Mouse (Mus musculus) kidney, postnatal 14 days (tissue): Measurements from ENCODE around the gene Lcn4.
A peak's percentile ranks its signal among the peaks of the same experiment; 100 is the strongest.

Experiments used
- DNase-seq: peaks from one replicate; pipeline ENCODE4 v3.0.0; 2022; ENCODE audit warnings: mixed read lengths

Lcn4 gene

DNA sequence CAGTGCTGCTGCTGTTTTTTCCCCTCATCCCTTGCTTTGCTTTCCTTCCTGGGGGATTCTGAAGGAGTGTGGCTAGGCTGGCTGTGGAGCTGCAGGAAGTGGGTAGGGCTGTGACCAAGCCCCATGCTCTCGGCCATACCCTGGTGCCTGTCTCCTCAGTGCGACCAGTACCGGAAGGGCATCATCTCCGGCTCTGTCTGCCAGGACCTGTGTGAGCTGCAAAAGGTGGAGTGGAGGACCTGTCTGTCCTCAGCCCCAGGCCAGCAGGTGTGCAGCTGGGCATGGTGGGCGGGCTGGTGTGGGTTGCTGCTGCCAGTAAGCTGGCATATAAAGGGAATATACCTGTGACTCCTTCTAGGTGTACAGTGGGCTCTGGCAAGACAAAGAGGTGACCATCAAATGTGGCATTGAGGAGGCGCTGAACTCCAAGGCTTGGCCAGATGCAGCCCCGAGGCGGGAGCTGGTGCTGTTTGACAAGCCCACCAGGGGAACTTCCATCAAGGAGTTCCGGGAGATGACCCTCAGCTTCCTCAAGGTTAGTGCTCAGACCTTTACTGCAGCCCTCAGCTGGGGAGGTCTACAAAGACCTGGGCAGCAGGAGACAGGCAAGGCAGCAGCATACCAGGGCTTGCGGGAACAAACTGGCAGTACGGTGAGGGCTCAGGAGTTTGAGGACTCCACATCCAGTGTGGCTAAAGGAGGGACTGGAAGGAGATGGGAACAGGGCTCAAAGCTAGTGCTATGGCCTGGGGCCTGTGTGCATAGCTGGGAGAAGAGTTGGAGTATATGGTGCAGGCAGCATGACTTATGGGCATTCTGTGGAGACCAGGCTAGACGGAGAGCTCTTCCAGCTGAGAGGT, 36.2 kb downstream of the Lcn4 start:
- peak; percentile 41 for DNase-seq

DNA sequence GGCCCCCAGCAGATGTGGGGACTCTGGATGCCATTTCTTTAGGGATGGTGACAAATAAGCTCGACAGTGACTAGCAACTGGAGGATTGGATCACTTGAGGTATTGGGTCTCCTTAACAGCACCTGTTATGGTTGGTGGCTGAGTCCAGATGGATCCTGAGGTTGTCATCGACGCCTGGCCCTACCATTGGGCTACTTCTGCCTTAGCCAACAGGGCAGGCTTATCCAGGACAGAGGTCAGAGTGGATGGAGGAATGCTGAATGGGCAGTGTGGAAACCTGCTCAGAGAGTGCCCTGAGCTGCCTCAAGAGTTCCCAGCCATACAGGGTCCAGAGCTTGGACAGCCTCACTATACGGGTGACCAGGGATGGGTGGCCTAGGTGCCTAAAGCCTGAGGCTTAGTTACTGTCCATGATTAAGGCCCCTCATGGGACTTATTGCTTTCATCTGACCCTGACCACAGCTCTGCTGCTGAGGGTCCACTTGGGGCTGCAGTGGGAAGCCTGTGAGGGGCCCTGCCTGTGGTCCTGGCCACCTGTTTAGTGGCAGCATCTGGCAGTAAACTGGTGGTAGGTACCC, 37.0 kb downstream of the Lcn4 start:
- DNase-seq, result no peak

DNA sequence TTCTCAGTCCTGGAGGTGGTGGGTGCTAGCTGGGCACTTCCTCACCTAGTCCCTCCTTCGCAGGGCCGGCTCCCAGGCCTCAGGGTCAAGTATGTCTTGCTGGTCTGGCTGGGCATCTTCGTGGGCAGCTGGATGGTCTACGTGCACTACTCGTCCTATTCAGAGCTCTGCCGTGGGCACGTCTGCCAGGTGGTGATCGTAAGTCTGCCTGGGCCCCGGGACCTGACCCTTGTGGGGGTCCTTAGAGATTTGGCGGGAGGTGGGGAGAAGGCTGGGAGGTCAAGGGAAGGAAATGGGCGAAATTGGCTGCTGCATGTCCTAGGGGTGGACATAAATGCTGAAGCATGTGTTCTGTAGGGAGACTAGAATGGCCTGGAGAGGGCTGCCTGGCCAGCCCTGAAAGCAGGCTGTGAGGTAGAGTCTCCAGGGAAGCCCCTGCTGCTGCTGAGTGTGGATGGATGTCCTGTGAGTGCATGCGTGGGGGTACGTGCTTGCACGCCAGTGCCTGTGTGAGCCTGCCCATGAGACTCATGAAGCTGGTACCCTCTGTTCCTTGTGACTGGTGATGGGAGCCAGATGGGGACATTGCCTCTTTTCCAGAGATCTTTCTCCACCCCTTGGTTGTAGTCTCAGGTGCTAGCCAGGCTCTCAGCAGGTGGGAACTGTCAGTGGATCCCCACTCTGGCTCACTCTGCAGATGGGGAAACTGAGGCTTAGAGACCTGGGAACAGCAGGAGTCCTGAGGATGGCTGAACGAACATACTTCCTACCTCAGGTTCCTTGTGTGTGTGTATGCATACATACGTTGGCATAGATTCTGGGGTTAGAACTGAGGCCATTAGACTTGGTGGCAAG, 38.3 kb downstream of the Lcn4 start:
- DNase-seq, result no peak

DNA sequence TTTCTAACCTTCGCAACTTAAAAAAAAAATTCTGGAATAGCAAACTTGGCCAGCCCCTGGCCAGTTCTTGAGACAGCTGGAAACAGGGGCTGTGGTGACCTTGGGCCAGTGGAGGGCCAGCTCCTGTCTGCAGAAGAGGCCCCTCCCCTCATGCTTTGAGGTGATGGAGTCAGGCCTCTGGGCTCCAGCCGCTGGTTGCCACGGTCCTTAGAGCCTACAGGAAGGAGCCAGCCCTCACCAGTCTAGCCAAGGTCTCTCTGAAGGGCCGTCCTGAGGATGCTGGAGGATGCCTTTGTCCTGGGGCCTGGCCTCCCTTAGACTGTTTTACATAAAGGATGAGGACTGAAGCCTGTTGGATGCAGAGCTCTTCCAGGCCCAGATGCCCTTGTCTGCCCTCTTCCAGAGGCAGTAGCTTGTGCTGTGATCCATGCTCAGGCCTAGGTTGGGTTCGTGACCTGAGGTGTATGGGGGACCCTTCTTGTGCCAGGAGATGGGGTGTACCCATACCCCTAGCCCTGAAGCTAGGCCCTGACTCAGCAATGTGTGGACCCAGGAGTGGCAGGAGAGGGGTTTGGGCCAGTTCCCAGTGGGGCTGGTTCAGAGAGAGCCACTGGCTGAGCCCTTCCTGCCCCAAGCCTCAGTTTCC, 42.2 kb downstream of the Lcn4 start:
- DNase-seq, result no peak

DNA sequence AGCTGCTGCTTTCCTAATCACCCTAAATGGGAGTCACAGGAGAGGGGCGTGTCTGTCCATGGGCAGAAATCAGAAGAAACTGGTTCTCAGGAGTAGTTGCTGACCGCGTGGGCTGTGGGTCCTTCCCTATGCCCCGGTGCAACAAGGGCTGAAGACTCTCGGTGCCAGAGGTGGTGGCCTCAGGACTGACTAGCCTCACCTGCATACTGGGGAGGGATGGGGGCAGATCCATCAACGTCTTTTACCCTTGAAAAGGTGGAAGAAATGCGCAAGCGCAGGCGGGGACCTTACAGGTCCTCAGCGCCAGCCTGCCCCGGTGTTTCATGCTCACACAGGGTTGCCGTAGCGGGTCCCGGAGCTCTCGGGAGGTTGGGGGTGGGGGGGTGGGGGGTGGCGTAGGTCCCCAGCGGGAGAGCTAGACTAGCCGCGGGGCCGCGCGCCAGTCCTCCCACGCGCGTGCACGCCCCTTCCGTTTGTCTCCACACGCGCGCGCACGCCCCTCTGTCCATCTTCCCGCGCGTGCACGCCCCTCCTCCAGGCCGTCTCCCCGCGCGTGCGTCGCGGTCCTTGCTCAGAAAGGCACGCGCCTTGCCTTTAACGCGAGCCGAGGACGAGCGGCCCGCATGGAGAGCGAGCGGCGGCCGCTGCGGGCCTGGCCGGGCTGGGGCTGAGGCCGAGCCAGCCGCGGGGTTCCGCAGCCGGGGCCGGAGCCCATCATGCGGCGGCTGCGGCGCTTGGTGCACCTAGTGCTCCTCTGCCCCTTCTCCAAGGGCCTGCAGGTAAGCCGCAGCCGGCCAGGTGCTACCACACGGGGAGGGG, 43.0 kb downstream of the Lcn4 start, which contains the start of gene Fam69b:
TSS of gene Fam69b (plus strand) at position 537 of the 819 bp plus-strand sequence.
- DNase-seq, result peak; percentile 89

DNA sequence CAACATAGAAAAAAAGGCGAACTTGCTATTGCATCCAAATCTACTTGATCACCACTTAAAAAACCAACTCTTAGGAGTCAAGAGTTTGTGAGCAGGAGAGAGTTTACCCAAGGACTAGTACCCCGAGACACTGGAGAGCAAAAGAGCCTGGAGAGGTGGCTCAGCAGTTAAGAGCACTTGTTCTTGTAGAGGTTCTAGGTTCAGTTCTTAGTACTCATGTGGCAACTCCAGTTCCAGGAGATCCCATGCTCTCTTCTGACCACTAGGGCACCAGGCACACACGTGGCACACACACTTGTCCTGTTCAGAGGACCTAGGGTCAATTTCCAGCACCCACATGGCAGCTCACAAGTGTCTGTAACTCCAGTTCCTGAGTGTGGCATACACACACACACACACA, 45.0 kb downstream of the Lcn4 start:
- DNase-seq, result no peak

DNA sequence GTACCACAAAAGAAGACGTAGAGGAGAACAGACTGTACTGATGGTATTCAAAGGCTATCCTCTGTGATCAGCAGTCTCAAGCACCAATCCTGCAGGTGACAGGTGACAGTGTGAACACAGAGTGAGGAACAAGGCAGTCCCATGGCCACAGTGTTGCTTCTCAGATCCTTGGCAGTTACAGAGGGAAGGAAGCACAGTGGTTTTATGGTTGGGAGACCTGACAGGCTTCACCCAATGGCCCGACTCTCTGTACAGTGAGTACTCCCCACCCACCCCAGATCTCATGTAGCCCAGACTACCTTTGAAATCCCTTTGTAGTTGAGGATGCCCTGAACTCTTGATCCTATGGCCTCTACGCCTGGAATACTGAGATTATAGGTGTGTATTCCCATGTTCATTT, 45.7 kb downstream of the Lcn4 start:
- DNase-seq, result no peak

DNA sequence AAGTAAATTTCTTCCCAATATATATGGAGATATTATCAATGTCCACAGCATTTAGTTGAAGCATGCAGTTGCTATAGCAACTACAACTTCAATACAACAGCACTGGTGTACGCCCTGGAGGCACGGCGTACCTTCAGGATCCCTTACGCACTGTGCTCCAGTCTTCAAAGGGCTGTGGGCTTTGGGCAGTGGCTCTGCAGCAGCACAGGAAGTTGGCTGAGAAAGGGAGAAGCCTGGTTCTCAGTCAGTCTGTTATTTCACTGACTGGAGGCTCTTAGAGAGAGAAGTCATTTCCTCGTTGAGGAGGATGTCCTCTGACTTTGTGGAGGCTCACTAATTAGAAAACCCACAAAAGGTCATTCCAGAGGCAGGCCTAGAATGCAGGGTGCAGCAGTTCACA, 48.1 kb downstream of the Lcn4 start:
- no peak for DNase-seq

DNA sequence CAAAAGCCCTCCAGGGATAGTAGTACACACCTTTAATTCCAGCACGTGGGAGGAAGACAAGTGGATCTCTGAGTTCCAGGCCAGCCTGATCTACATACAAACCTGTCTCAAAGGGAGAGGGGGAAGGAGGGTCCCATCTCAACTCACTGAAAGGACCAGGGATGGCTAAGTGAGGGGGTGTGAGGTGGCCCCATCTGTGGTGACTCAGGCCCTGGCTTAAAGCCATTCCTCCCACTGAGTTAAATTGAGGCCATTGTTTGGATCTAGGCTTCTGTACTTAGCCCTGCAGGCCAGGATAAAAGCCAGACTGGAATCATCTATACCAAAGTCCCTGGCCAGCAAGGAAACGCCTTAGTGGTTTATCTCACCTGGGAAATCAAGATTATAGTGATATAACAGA, 49.8 kb downstream of the Lcn4 start:
- no peak for DNase-seq

DNA sequence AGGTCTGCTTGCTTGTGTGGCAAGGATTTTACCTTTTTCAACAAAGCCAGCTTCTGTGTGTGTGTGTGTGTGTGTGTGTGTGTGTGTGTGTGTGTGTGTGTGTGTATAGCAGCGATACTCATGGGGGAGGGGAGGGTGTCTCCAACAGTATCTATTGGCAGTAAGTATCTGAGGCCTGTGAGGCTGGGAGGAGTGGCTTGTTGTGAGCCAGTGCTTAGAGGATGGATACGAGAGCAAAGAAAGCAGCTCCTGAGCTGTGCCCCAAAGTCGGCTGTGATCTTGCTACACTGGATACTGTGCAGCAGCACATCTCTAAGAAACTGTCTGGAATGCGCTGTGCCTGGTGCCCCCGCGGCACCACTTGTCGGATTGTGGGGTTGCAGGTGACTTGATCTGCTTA, 53.2 kb downstream of the Lcn4 start:
- no peak for DNase-seq
